Mouse (Mus musculus) mesoderm, embryonic 11.5 days (tissue): Measurements from ENCODE around the gene Aif1l.

ENCODE experiments used
- DNase-seq: peaks from one replicate; pipeline ENCODE4 v3.0.0-alpha.2; 2012; ENCODE audit warnings: low read depth, low spot score

Aif1l gene

DNA sequence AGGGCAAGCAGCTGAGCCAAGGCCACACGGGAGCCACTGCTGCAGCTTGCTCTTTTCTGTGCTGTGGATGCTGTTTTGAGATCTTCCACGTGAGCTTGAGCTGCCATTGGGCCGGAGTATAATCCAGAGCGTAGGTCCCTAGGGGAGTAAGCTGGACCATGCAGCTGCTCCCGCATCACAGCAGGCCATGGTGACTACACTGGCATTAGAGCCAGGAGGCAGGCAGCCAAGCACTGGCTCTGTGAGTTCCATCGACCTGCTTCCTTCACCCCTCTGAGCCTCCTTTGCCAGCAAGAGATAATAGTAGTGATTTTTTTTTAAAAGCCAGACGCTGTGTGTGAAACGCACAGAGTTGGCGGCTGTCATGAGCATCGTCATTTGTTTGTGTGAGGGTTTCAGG is 2.3 kb downstream of the Aif1l start:
- DNase-seq = no peak

DNA sequence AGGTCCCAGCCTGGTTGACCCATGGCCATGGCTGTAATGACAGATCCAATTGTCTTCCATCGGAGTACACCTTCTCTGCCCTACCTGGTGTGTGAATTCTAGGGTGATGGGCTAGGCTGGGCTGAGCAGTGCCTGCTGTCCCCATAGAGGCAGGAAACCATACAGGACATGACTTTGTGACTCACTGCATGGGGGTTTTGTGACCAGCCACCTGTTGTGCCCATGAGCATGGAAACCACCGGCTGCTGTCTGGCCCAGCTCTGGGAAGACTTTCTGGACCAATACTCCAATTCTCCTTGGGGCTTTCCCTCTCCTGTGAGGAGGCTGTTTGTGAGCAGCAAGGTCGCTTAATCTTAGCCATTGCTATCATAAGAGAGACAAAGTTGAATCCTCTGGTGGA is 2.8 kb downstream of the Aif1l start:
- no peak for DNase-seq

DNA sequence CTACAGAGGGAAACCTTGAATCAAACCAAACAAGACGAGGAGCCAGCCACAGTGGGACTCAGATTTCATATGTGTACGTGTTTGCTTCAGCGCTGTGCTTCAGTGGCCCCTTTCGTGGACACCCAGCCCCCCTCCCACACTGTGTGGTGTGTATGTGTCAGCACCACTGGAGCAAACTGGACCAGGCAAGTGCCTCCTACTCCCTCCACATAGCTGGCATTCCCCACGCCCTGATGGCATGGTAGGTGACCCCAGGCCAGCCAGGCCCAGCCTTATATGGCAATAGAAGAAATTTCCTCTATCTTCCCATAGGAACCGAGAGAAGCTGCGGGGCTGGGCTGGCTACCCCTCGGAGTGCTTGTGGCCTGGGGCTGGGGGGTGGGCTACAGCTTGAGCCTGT is 3.7 kb downstream of the Aif1l start:
- DNase-seq = no peak

DNA sequence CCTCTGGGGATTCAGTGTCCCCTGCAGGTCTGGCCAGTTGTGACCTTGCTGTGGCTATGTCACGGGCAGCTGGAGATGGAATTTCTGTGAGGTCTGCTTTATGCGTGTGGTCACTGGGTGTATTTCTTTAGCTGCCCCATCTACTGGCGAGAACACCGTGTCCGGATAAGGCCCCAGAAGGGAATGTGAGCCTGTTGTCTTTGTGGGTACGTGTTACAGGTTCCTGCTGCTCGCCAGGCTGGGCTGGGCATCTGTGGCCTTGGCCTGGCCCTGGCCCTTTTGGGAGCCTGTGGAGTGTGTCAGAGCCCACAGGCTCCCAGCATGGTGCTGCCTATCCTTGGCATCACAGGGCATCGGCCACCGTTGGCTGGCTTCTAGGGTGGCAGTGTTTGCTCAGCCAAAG is 4.8 kb downstream of the Aif1l start:
- no peak for DNase-seq

DNA sequence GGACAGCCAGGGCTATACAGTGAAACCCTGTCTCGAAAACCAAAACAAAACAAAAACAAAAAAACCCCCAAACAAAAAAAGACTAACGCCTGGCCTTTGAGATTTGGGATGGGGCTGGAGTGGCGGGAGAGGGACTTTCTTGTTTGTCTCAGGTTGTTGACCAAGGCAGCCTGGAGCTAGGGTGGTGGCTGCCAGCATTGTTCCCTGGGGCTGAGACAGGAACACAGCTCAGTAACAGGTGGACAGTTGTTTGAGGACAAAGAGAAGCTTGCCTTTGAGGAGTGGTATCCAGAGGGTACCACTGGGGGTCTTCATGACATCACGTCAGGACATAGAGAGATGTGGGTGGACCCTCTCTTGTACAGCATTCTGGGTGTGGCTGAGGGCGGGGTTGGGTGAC is 5.7 kb downstream of the Aif1l start:
- no peak for DNase-seq

DNA sequence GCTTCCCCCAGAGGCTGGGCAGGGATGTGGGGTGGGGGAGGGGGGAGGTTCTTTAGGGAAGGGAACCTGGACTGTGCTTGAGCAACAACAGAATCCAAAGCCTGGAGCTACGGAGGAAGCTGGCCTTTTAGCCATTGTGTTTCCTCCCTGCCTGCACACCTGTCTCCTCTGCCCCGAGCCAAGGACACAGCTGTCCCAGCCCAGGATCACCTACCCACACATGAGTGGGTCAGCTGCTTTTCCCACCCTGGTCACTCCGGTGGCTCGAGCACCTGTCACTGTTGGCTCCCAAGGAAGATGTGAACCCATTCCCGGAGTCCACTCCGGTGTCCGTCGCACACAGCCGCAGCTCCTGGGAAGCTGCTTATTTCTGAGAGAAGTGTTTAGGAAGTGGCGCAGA is 7.3 kb downstream of the Aif1l start:
- DNase-seq = no peak

DNA sequence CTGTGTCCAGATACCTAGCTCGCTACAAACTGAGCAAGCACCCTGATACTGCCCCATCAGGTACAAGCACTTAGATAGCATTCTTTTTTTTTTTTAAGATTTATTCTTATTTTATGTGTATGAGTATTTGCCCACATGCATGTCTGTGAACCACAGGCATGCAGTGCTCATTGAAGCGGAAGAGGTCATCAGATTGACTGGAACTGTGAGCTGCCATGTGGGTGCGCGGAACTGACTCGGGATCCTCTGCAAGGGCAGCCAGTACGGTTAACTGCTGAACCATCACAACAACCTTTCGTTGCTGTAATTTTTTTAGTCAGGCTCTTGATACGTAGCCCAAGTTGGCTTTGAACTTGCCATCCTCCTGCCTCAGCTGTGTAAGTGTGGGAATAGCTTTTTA is 11.0 kb downstream of the Aif1l start:
- DNase-seq = no peak

DNA sequence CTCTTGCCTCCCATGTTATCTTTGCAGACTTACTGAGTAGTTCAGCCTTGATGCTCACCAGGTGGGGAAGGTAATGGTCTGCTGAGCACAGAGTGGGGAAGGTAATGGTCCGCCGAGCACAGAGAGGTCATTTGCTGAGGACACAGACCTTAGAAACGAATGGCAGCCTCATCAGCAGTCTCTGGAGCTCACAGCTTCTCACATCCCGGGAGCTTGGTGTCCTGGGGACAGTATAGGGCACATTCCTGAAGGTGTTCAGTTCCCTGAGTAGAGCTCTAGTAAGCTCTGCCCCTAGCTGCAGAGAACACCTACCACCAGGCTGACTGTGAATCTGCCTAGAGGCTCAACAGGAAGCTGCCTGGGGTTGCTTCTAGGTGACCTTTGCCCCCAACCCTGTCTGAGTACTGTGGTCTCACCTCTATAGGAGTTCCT is 11.9 kb downstream of the Aif1l start:
- no peak for DNase-seq

DNA sequence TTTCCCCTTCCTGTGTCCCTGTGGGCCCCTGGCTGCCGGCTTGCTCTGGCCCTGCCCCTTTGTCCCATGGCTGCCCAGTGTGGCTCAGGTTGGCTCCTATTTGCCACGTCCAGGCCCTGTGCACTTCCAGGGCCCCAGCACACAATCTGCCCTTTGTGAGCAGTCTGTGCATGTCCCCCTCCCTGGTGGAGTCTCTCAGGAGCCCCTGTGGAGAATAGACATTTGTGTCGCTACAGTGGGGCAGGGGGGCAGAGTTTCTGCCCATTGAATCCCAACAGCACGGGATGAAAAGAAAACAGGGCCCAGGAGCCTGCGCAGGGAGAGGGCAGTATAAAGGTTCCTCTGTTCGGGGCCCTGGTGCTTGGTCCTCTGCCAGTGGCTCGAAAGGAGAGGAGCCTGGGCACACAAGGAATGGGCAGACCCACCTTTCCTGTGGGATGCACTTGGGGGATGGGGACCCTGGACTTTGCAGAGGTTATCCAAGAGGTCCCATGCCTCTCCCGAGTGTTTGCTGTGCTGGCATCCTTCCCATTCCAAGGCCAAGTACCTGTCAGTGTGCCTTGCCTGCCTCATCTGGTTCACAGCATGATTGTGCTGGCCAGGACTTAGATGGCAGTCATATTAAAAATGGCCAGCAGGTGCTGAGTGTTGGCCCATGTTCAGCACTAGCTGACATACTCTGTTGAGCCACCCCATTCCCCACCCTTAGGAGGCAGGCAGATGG is 12.7 kb downstream of the Aif1l start:
- peak; percentile 47 for DNase-seq

DNA sequence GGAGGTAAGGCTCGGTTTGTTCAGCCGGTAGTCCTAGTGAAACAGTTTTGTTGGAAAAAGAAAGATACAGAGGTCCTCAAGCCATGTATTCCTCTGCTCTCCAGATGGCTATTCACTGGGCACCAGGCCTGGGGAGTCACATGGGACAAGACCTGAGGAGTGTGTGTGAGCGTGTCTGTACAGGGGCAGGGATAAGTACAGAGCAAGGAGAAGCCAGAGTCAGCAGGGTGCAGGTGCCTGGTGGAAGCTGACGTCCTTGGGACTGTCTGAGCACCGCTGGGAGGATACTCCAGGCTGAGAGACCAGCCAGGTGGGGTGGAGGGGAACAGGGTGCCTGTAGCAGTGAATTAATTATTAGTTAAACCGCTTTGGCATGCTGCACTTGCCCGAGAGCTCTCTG is 13.6 kb downstream of the Aif1l start:
- DNase-seq = no peak

DNA sequence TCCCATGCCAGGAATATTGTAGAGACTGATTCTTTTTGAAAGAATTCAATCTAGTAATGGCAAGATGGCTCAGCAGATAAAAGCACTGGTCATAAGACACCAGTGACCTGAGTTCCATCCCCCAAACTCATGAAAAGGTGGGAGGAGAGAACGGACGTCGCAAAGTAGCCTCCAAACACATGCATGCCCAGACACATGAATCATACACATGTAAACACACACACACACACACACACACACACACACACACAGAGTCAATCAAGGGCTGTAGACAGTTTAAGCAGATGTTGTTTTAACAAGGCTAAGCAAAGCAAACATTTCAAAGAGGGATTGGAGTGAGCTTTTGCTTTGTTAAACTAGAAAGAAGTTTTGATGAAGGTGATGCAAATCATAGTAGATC is 14.3 kb downstream of the Aif1l start:
- no peak for DNase-seq

DNA sequence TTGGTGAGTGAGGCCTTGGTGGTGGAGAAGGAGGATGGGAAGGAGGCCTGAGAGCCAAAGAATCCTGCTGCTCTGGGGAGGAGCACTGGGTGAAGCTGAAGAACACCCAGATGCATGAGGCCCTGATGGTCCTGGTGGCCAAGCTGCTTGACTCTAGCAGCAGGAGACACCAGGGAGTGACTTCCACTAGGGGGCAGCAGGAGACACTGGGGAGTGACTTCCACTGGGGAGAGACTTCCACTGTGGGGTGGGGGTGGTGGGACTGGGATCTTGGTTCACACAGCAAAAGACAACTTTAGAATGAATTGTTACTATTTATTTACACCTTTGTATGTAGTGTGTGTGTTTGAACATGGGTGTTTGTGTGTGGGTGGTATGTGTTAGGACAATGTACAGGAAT is 15.2 kb downstream of the Aif1l start:
- DNase-seq = peak; percentile 38

DNA sequence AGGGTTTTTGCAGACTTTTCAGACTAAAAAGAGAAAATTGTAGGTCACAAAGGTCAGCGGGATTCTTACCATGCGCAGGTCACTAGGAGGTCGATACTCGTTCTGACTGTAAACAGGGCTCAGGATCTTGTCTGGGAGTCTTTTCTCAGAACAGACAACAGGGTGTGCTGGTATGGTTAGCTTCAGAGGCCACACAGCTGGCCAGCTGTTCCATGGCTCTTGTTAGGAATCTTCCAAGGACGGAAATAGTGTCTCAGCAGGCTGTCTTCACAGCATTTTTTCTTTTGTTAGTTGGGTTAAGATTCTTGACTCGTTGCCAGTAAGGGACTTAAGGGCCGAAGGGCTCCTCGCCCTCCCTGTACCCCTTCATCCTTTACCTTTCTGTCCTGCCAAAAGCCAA is 16.9 kb downstream of the Aif1l start:
- DNase-seq = no peak

DNA sequence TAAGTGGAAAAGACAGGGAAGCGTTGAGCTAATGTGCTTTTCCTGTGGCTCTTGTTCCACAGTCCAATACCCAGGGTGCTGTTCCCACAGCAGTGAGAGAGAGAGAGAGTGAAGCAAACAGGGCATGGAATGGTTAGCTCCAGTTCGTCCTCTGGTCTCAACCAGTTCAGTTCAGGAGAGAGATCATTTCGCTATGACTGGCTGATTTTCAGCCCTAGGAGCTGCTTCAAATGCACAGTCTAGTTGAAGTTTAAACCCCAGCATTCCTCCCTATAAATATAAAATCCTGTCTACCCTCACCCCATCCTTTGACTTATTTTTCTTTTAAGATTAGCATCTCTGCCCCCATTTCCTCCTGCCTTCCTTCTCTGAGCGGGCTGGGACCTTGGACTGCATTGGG is 22.6 kb downstream of the Aif1l start:
- DNase-seq = no peak

DNA sequence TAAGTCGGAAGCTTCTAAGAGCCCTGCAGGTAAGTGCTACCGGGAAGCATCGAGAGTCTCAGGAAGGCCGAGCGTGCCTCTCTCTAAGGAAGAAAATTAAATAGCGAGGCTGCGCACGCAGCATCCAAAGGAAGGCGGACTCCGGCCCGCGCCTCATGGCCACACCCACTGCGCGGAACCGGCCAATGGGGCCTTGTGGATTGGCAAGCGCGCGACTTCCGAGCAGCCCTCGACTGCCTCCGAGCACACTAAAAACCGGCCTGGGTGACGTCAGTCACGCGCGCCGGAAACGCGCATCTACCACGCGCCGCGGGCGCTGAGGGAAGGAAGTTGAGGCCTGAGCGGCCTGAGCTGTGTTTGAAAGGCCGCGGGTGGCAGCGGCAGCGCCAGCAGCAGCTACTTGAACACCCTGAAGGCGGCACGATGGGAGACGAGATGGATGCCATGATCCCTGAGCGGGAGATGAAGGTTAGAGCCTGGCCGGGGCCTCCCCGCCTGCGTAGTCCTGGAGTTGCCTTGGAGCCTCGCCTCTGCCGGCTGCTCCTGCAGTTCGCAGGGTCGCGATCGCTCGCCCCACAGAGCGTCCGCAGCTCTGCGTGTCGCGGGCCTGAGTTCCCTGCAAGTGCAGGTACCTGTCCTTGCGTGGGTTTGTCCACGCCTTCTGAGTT is 24.3 kb downstream of the Aif1l start, which contains the start of gene Nup214:
Gene Nup214 (plus strand): TSS at position 296 of the 668 bp plus-strand sequence.
- DNase-seq = peak; percentile 100

DNA sequence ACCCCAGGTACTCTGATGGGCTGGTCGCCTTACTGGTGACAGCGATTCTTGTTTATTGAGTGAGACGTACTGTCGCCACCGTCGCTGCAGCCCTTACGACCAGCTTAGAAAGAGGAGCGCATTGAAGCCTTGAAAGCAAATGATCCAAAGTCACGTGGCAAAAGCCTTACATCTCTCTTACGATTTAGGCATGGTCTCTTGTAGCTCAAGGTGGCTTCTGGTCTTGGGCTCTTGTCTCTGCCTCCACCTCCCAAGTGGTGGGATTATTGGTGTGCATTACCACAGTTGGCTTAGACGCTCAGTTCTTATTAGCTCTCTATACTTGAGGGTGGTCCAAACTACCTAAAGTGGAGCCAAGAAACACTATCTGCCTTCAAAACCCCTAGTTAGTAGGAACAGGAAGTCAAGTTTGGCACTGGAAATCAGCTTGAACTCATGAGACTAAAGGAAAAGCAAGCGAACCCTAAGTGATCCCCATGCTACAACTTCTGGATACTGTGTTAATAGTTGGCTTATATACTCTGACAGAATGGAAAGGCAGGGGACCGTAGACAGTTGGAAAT is 25.0 kb downstream of the Aif1l start:
- no peak for DNase-seq

DNA sequence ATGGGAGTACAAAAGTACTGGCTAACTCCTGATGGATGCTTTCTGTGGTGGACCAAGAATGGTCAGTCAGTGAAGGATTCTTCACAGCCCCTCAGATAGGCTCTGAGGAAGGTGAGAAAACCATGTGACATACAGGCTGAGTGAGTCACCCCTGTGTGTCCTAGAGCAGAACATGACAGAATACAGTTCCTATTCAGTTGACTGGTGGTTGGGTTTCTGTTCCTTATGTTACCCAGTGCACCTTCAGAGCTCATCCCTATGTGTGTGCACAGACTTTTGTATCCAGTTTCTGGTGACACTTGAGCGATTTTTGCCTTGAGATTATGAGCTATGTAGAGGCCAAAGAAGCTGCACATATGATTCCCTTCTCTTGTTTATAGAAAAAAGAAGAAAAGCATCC is 37.8 kb downstream of the Aif1l start:
- DNase-seq = no peak

DNA sequence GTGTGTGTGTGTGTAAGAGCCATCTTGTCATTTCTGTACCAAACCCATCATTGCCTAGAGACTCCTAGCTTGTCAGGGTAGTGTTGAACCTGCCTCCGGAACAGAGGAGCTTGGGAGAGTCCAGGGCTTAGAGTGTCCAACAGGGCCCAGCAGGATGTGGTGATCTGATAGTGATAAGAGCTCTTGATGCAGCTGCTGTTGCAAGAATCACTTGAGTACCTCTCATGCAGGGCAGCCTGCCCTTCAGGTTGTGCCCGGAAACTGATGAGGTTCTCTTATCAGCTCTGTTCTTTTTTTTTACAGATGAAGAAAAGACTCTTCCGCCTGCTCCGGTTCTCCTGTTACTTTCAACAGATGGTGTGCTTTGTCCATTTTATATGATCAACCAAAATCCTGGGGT is 41.0 kb downstream of the Aif1l start:
- DNase-seq = no peak

DNA sequence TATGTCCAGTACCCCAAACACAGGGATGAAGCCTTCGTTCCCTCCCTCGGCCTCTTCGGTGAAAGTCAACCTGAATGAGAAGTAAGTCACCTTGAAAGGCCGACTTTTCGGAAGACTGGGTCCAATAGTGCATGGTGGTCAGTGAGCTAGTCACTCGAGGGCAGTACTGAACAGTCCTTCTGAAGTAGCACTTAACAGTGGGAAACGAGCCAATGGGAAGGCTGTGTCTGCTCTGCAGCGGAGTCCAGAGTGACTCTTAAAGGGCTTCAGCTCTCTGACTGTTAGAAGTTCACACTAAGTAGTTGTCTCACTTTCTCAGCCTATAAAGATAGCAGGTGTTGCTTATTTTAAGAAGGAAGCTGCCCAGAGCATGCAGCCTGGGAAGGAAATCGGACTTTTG is 45.0 kb downstream of the Aif1l start:
- DNase-seq = no peak

DNA sequence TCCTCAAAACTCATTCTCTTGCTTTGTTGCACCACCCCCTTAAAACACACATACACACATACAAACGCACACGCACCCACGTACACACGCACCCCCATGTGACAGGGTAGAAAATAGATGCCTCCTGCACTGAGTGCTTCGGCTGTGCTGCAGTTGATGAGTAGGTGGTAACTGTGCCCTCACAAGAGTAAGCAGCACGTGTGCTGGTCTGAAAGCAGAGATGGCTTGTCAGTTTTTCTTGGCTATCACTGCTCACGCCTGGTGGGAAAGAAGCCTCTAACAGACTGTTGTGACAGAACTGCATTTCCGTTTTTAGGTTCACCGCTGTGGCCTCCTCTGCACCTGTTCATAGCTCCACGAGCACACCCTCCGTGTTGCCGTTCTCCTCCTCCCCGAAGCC is 46.1 kb downstream of the Aif1l start:
- no peak for DNase-seq

DNA sequence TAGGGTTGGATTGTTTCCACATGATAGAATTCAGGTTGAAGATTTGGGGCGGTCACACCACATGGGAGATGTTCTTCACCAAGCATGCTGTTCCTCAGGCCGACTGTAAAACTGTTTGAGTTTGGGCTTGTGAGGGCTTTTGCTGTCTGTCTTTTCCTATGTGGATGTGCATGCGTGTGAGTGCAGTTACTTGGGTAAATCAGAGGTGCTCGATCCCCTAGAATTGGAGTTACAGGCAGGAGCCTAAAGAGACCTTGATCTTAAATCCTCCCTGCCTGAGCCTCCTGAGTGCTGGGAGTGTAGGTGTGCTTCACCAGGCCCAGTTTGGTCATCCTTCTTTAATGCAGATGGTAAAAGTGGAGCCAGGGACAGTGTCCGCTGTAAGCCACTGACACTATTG is 47.6 kb downstream of the Aif1l start:
- no peak for DNase-seq

DNA sequence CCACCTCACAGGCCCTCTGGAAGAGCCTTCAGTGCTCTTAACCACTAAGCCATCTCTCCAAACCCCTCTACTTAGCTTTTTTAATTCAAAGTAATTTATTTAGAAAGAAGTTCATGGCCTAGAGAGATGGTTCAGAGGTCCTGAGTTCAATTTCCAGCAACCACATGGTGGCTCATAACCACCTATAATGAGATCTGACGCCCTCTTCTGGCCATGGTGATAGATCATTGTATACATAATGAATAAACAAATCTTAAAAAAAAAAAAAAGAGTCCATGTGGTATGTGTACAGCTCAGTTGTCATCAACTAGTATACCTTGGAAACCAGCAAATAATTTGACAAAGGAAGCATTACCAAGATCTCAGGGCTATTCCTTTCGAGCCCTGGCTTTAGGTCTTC is 48.5 kb downstream of the Aif1l start:
- DNase-seq = no peak

DNA sequence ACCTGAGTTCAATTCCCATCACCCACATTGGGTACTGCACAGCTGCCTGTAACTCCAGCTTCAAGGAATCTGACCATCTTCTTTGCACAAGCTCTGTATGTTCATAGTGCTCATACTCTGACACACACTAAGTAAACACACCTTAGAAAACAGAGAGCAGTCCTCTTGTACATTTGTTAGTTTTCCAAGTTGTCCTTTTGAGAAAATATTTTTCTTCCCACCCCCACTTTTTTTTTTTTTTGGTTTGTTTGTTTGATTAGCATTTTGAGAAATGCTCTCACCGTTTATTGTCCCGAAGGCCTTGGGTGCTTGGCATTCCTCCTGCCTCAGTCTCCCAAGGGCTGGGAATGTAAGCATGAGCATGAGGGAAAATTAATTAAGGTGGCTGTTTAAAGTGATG is 58.4 kb downstream of the Aif1l start:
- no peak for DNase-seq
